Mouse (Mus musculus) midbrain, embryonic 11.5 days (tissue): ENCODE data around the gene Fat3. TPM values are rescaled to one million over a fixed set of nuclear protein-coding genes. Genes with fewer than 3 reads are reported as not detected.
A peak's percentile ranks its signal among the peaks of the same experiment; 100 is the strongest.

Source experiments
- ATAC-seq: fragments of 200-750 bp; cut with Nextera tagmentation; 2 replicates; pipeline ENCODE4 v1.8.0; 2017; ENCODE audit warnings: moderate TSS enrichment, moderate library complexity; ENCODE audit not compliant: low FRiP score
- DNase-seq: peaks from one replicate; pipeline ENCODE4 v3.0.0; 2015; ENCODE audit warnings: low spot score; ENCODE audit errors: missing footprints
- H3K27ac ChIP-seq: fragments of 300-500 bp; sonication (generic); 2 replicates; pipeline ENCODE4 v1.5.1; 2014; ENCODE audit warnings: low read depth, low read length
- H3K27me3 ChIP-seq: fragments of 300-500 bp; sonication (generic); 2 replicates; pipeline ENCODE4 v1.6.1; 2014; ENCODE audit warnings: mild to moderate bottlenecking, low read length, moderate library complexity, mixed read lengths; ENCODE audit not compliant: control insufficient read depth, insufficient read depth
- H3K36me3 ChIP-seq: fragments of 300-500 bp; sonication (generic); 2 replicates; pipeline ENCODE4 v1.6.1; 2014; ENCODE audit warnings: mild to moderate bottlenecking, low read length, moderate library complexity, mixed read lengths; ENCODE audit not compliant: control insufficient read depth, insufficient read depth
- H3K4me1 ChIP-seq: fragments of 300-500 bp; sonication (generic); 2 replicates; pipeline ENCODE4 v1.6.1; 2014; ENCODE audit warnings: low read length; ENCODE audit not compliant: control insufficient read depth, insufficient read depth
- H3K4me2 ChIP-seq: fragments of 300-500 bp; sonication (generic); 2 replicates; pipeline ENCODE4 v1.6.1; 2014; ENCODE audit warnings: mild to moderate bottlenecking, moderate library complexity
- H3K4me3 ChIP-seq: fragments of 300-500 bp; sonication (generic); 2 replicates; pipeline ENCODE4 v1.5.1; 2014; ENCODE audit warnings: low read depth, low read length
- H3K9ac ChIP-seq: fragments of 300-500 bp; sonication (generic); 2 replicates; pipeline ENCODE4 v1.6.1; 2014; ENCODE audit warnings: low read length
- H3K9me3 ChIP-seq: fragments of 300-500 bp; sonication (generic); 2 replicates; pipeline ENCODE4 v1.6.1; 2016; ENCODE audit warnings: low read length; ENCODE audit not compliant: control insufficient read depth
- WGBS: fragments of 180-500 bp; shearing (Covaris S2); extraction: QIAGEN DNeasy Blood & Tissue Kit; methylation state at CpG from one replicate; pipeline ENCODE4 v1.1.7; 2014; 5-methylcytosine and 5-hydroxymethylcytosine counted together
- polyA plus RNA-seq: library from polyadenylated mRNA; unstranded; fragments of >200 nt; fragmentation: Nextera tagmentation; extraction: Ambion mirVana; gene quantifications from 2 replicates; pipeline ENCODE4 v1.2.1, GENCODE M21; 2014

Gene Fat3
- polyA plus RNA-seq, 1 experiment from 2014 or later, result 13.5 TPM

DNA sequence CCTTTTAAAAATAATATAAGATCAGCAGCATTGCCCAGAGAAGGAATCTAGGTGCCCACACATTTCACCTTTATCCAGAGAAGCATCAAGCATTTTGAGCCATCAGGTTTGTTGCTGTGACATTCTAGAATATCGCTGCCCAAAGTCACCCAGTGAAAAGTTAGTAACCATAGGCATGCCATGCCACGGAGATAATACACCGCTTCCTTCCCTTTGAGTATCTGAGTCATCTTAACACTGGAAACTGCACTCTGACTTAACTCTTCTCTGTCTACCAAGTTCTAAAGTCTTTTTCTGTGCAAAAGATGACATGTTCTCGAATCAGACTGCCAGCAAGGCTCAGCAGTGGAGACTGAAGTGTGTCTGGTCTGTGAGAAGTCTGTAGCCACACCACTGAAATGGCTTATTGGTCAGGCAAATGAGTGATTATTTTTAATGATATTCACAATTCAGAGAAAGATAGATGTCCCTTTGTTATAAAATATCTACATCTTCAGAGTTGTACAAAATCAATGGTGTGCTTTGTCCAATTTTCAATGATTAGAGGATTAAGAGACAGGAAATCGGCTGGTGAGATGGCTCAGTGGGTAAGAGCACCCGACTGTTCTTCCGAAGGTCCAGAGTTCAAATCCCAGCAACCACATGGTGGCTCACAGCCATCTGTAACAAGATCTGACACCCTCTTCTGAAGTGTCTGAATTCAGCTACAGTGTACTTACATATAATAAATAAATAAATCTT, 560.0 kb downstream of the Fat3 start:
- ATAC-seq (no peak), DNase-seq (no peak)
- Histone ChIP-seq H3K9ac (no peak overlapping the region), H3K4me2 (no peak overlapping the region), H3K4me3 (no peak overlapping the region), H3K27me3 (no peaks in the 10 kb centered on the region), H3K9me3 (no peaks in the 10 kb centered on the region), H3K36me3 (peaks cover 2% of the 10 kb centered on the region; the same call in 1 of the 2 replicates), H3K27ac (no peak overlapping the region), H3K4me1 (peaks cover 6% of the 10 kb centered on the region; the same call in 1 of the 2 replicates)
- WGBS, result 87% methylated on average over 7 of the region's 7 CpGs

DNA sequence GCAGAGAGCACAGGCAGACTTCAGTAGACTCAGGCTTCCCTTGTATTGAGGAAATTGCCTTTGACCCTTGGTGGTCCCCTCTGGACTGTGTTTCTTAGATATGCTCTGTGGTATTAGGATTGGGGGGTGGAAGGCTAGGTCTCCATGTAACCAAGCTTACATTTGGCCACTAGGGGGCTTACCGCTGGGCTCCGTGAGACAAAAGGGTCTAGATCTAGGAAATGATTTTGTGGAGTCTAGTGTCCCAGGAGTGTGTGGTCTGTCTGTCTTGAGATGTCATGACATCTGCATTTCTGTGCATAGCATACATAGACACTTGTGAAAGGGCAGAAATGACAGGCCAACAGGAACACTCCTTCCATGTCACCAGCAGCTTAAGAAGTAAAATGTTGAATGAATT, 561.5 kb downstream of the Fat3 start:
- Histone ChIP-seq H3K9me3 (no peaks in the 10 kb centered on the region), H3K36me3 (peaks cover 2% of the 10 kb centered on the region; the same call in 1 of the 2 replicates), H3K4me3 (no peak overlapping the region), H3K9ac (no peak overlapping the region), H3K27ac (no peak overlapping the region), H3K27me3 (no peaks in the 10 kb centered on the region), H3K4me2 (no peak overlapping the region), H3K4me1 (peaks cover 6% of the 10 kb centered on the region; the same call in 1 of the 2 replicates)
- ATAC-seq (no peak), DNase-seq (peak; percentile 90)
- 51% methylated on average over 2 of the region's 2 CpGs for WGBS

DNA sequence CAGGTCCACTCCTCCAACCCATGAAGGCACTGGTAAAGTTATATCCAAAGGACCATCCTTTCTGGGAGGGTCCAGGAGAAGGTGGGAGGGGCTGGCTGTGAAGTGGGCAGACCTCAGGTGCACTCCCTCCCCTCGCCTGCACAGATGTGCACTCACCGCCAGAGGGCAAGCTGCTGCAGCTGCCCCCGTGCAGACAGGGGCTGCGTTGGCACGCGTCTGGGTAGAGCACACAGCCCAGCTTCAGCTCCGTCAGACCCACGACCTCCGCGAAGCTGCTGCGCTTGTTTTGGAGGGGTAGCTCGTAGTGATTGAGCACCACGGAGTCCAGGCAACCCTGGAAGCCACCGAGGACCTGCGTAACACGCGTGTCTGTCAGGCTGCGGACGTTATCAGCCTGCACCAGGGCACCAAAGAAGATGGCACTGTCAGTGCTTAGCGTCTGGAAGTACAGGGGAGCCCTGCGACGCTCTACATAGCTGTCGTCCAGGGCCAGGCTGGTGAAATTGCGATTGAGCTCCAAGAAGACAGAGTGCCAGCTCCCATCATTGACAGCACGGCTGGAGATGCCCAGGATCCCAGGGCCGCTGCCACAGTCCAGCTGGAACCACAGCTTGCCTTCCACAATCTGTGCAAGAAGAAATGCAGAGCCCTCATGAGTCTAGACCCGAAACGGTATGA, 563.1 kb downstream of the Fat3 start:
- Histone ChIP-seq H3K9ac (no peak overlapping the region), H3K36me3 (peaks cover 2% of the 10 kb centered on the region; the same call in 1 of the 2 replicates), H3K27ac (no peak overlapping the region), H3K4me3 (no peak overlapping the region), H3K4me1 (no peaks in the 10 kb centered on the region), H3K4me2 (no peak overlapping the region), H3K27me3 (no peaks in the 10 kb centered on the region), H3K9me3 (no peaks in the 10 kb centered on the region)
- DNase-seq (no peak), ATAC-seq (0 out of 2 replicates have a peak, but pooled peaks have one; percentile 33)
- WGBS, result 77% methylated on average over 28 of the region's 28 CpGs

DNA sequence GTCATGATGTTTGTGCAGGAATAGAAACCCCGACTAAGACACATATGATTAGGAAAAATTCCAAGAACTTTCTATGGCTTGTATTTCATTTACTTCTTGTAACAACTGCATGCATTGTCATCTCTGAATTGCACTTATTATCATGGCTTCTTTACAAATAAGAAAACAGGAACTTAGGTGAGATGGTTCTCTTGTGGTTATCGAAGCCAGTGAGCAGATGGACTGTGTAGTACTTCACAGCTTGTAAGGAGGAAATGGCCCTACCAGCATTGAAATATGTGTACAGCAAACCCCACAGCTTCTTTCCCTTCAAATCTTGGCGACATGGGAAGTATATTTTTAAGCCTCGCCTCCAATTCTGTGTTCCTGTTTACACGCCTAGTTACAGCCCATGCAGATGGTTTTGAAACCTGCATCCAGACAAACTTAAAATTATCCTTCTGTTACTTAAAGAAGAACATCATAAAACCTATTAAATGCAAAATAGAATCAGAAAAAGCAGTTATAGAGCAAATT, 570.1 kb downstream of the Fat3 start:
- Histone ChIP-seq H3K4me2 (no peak overlapping the region), H3K4me1 (no peaks in the 10 kb centered on the region), H3K4me3 (no peak overlapping the region), H3K9ac (no peak overlapping the region), H3K9me3 (no peaks in the 10 kb centered on the region), H3K27ac (no peak overlapping the region), H3K27me3 (no peaks in the 10 kb centered on the region), H3K36me3 (no peaks in the 10 kb centered on the region)
- whole genome bisulfite sequencing, result 85% methylated on average over 5 of the region's 5 CpGs
- DNase-seq (no peak), ATAC-seq (no peak)

DNA sequence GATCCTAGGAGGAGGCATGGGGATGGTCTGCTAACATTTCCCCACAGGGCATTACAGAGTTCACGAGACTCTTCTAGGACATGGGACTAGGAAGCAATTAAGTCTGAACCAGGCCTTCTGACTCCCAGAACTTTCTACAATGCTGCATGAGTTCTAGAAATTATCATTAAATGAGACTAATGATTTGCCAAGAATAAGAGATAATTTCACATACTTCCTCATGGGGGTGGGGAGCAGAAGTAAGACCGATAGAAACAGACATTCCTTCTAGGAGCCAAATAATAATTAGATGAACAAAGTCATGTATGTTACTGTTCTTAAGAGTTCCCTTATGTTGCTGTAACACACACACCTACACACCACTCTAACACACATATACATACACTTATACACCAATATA, 572.8 kb downstream of the Fat3 start:
- Histone ChIP-seq H3K4me2 (no peak overlapping the region), H3K27ac (no peak overlapping the region), H3K27me3 (no peaks in the 10 kb centered on the region), H3K9me3 (no peaks in the 10 kb centered on the region), H3K4me3 (no peak overlapping the region), H3K9ac (no peak overlapping the region), H3K4me1 (no peaks in the 10 kb centered on the region), H3K36me3 (no peaks in the 10 kb centered on the region)
- DNase-seq (no peak), ATAC-seq (no peak)
- WGBS, result 95% methylated on average over 2 of the region's 2 CpGs

DNA sequence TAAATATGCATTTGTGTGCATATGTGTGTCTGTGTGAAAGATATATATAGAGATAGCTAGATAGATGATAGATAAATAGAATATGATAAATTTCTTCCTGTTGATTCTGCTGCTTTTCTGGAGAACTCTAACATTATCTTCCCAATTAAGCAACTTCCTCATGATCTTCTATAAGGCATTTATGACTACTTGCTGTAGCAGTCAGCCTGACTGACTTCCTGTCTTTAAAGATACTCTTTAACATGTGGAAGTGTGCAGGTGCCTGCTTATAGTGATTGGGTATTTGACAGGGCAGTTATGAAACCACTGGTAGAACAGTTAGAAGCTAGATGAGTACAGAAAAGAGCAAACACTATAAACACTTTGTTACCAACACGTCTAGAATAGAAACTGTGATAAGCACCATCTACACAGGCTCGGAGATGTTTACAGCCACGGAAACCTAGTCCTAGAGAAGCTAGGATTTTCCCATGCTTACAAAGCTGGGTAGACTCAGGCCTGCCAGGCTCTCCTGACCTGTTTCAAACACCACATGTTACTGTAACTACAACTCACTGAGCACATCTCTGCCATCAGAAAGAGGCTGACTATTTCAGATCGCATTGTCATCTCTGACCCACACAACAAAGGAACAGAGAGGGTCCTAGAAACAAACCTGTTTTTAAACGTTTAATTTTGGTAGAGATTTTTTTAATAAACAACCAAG, 573.6 kb downstream of the Fat3 start:
- no peak overlapping the region for H3K4me2 ChIP-seq
- no peak overlapping the region for H3K9ac ChIP-seq
- 86% methylated on average over 5 of the region's 5 CpGs for WGBS
- H3K4me3 ChIP-seq, result no peak overlapping the region
- H3K4me1 ChIP-seq, result no peaks in the 10 kb centered on the region
- DNase-seq, result no peak
- ATAC-seq, result no peak
- no peaks in the 10 kb centered on the region for H3K9me3 ChIP-seq
- no peaks in the 10 kb centered on the region for H3K27me3 ChIP-seq
- no peaks in the 10 kb centered on the region for H3K36me3 ChIP-seq
- no peak overlapping the region for H3K27ac ChIP-seq

DNA sequence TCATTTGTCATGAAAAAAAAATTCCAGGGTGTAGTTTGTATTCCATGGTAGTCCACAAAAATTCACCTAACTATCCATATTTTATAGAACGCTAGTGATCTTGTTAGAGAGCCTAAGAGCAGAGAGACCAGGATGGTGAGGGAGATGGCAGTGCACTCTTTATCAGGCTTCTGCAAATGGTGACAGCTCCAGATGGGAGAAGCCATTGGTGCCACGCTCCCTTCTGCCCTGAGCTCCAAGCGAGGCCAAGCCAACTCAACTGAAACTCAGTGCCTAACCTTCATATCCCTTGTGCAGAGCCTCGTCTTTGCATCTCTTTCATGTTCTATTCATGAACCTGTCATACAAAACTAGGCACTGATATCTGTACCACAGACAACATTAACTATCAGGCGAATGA, 575.8 kb downstream of the Fat3 start:
- H3K27me3 ChIP-seq, result no peaks in the 10 kb centered on the region
- no peak for ATAC-seq
- H3K4me2 ChIP-seq, result no peak overlapping the region
- no peak overlapping the region for H3K27ac ChIP-seq
- no peak for DNase-seq
- H3K4me1 ChIP-seq, result no peaks in the 10 kb centered on the region
- no peaks in the 10 kb centered on the region for H3K36me3 ChIP-seq
- no peaks in the 10 kb centered on the region for H3K9me3 ChIP-seq
- WGBS, result 94% methylated on average over 5 of the region's 5 CpGs
- H3K9ac ChIP-seq, result no peak overlapping the region
- H3K4me3 ChIP-seq, result no peak overlapping the region

DNA sequence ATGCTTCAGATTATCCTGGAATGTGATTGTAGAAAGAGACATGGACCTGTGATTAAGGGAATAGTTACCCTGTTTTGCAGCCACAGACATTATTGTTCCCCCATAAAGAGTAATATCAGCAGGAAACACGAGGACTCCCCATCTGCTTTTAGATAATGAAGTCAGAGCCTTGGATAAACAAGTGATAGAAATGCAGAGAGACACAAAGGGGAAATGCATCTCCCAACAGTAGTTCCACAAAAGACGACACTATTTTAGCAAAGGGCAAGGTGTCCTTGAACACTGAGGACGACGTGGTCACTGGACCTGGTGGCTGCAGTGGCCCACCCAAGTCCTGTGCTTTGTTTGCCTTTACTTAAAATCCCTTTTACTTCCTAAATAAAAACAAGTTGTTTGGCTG, 580.8 kb downstream of the Fat3 start:
- no peaks in the 10 kb centered on the region for H3K36me3 ChIP-seq
- H3K27me3 ChIP-seq, result no peaks in the 10 kb centered on the region
- WGBS, result 82% methylated on average over 4 of the region's 4 CpGs
- no peak overlapping the region for H3K9ac ChIP-seq
- no peak overlapping the region for H3K27ac ChIP-seq
- DNase-seq, result no peak
- no peak for ATAC-seq
- H3K9me3 ChIP-seq, result no peaks in the 10 kb centered on the region
- no peaks in the 10 kb centered on the region for H3K4me1 ChIP-seq
- H3K4me3 ChIP-seq, result no peak overlapping the region
- H3K4me2 ChIP-seq, result no peak overlapping the region
